Mouse (Mus musculus) limb, embryonic 12.5 days (tissue): ENCODE measurements at regions not wholly inside any gene's neighbourhood (a gene's known extent, or its start where the extent isn't known, plus 50 kb on each side); places are given as distances from the start of the nearest gene placed in this dataset.
A peak's percentile ranks its signal among the peaks of the same experiment; 100 is the strongest.

ENCODE experiments used
- ATAC-seq: fragments of 200-750 bp; cut with Nextera tagmentation; 2 replicates; pipeline ENCODE4 v1.8.0; 2017; ENCODE audit warnings: low read depth, moderate TSS enrichment; ENCODE audit not compliant: insufficient number of reproducible peaks, insufficient read depth, low FRiP score, low TSS enrichment
- H3K27ac ChIP-seq: fragments of 300-500 bp; sonication (generic); 2 replicates; pipeline ENCODE4 v1.5.1; 2016; ENCODE audit warnings: mild to moderate bottlenecking, moderate library complexity
- H3K27me3 ChIP-seq: fragments of 300-500 bp; sonication (generic); 2 replicates; pipeline ENCODE4 v1.6.1; 2016; ENCODE audit warnings: mild to moderate bottlenecking, moderate library complexity
- H3K36me3 ChIP-seq: fragments of 300-500 bp; sonication (generic); 2 replicates; pipeline ENCODE4 v1.6.1; 2016; ENCODE audit warnings: mild to moderate bottlenecking, moderate library complexity
- H3K4me1 ChIP-seq: fragments of 300-500 bp; sonication (generic); replicated peaks from 2 replicates; pipeline ENCODE4 v1.6.1; 2016
- H3K4me2 ChIP-seq: fragments of 300-500 bp; sonication (generic); 2 replicates; pipeline ENCODE4 v1.6.1; 2016; ENCODE audit warnings: mild to moderate bottlenecking, moderate library complexity
- H3K4me3 ChIP-seq: fragments of 300-500 bp; sonication (generic); replicated peaks from 2 replicates; pipeline ENCODE4 v1.5.1; 2016; ENCODE audit warnings: mild to moderate bottlenecking
- H3K9ac ChIP-seq: fragments of 300-500 bp; sonication (generic); replicated peaks from 2 replicates; pipeline ENCODE4 v1.6.1; 2016; ENCODE audit warnings: mild to moderate bottlenecking, moderate library complexity
- H3K9me3 ChIP-seq: fragments of 300-500 bp; sonication (generic); 2 replicates; pipeline ENCODE4 v1.6.1; 2016; ENCODE audit warnings: mild to moderate bottlenecking, moderate library complexity
- WGBS: fragments of 180-500 bp; shearing (Covaris S2); methylation state at CpG from one replicate; pipeline ENCODE4 v1.1.7; 2016; 5-methylcytosine and 5-hydroxymethylcytosine counted together

DNA sequence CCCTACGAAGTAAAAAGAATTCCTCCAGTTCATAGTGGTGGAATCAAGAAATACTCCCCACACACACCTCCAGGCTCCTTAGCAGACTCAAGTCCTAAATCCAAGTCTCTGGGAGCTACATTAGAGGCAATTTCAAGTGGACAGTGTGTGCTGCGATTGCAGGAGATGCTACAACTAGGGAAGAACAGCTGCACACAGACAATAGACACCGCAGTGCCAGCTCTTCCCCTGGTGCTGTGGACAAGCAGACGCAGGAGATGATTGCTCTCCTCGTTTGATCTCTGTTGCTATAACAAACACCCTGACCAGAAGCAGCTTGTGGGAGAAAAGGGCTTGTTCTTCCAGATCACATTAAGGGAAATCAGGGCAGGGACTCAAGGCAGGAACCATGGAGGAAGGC, 517.1 kb upstream of the Adam5 start:
- no peak for ATAC-seq
- WGBS = 68% methylated on average over 5 of the region's 5 CpGs
- Histone ChIP-seq H3K4me3 (no peak overlapping the region), H3K36me3 (no peaks in the 10 kb centered on the region), H3K4me1 (peaks cover 17% of the 10 kb centered on the region), H3K27me3 (no peaks in the 10 kb centered on the region), H3K9me3 (peaks cover 10% of the 10 kb centered on the region), H3K4me2 (no peak overlapping the region), H3K9ac (no peak overlapping the region), H3K27ac (no peak overlapping the region; the same call in 1 of the 2 replicates)

DNA sequence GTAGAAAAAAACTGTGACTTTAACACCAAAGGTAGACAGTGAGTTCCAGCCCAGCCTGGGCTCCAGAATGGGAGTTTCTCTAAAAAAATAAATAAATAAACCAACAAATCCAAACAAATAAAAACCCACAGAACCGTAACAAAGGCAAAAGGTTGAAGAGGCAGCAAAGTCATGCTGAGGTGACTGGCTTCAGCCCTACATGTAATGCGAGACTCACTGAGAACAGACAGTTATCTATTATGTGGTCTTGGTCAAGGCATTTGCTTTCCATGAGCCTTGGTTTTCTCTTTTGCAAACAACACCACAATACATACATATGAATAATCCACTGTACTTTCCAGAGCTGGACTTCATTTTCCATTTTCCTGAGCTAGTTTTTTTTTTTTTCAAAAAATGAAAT, 516.6 kb upstream of the Adam5 start:
- H3K4me2 ChIP-seq = no peak overlapping the region
- no peak overlapping the region for H3K4me3 ChIP-seq
- no peaks in the 10 kb centered on the region for H3K36me3 ChIP-seq
- no peak overlapping the region for H3K27ac ChIP-seq
- peaks cover 17% of the 10 kb centered on the region for H3K4me1 ChIP-seq
- H3K27me3 ChIP-seq = no peaks in the 10 kb centered on the region
- peaks cover 13% of the 10 kb centered on the region for H3K9me3 ChIP-seq
- no peak overlapping the region for H3K9ac ChIP-seq
- 75% methylated on average over 2 of the region's 2 CpGs for WGBS
- ATAC-seq = no peak

DNA sequence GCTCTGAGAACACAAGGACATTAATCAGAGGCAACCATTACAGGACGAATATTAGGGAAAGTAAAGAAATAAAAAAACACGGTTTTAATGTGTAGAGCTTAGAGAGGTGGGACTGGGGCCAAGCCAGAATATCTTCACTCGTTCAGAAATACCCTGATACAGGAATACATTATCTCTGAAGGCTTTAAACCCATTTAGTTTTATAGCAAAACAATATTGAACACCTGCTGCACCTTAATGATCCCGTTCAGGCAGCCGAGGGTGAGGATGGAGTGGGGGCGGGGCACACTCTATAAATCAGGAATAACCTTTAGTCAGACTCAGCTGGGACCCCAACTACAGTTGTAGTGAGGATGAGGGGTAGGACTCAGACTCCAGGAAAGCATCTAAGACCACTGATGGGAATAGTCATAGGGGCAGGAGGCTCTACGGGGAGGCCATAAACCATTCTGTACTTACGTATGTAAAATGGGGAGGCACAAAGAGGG, 508.0 kb upstream of the Adam5 start:
- no peak for ATAC-seq
- no peak overlapping the region for H3K9ac ChIP-seq
- WGBS = 29% methylated on average over 8 of the region's 8 CpGs
- H3K9me3 ChIP-seq = peaks cover 10% of the 10 kb centered on the region; the same call in 1 of the 2 replicates
- peaks cover 42% of the 10 kb centered on the region for H3K4me1 ChIP-seq
- H3K27ac ChIP-seq = peak overlapping the region; percentile 78
- H3K4me3 ChIP-seq = no peak overlapping the region
- no peaks in the 10 kb centered on the region for H3K27me3 ChIP-seq
- no peaks in the 10 kb centered on the region for H3K36me3 ChIP-seq
- H3K4me2 ChIP-seq = no peak overlapping the region

DNA sequence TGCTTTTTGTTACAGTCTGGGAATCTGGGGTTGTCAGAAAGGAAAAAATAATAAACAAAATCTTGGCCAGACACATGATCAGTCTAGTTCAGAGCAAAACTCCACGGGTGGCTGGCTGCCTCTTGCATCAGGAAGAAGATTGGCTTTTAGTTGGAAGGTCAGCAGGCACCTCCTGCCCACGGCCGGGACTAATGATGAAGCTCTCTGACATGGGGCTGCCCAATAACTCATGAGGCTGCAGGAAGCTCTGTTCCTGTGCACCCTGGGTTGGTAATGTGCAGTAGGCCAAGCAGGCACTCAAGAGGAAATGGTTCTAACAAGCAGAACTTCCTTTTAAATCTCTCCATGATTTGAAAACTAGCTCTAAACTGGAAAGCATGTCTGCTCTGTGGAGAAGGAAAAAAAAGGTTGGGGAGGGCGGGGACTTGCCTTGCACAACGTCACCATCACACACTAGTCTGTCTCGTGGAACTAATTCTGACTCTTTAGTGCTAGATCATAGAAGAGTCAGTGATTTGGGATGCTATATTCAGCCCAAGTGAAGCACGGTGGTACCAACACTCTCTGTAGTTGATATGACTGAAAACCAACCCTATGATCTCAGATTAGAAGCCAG, 507.1 kb upstream of the Adam5 start:
- H3K27ac ChIP-seq = peak overlapping the region; percentile 78
- WGBS = 39% methylated on average over 7 of the region's 7 CpGs

DNA sequence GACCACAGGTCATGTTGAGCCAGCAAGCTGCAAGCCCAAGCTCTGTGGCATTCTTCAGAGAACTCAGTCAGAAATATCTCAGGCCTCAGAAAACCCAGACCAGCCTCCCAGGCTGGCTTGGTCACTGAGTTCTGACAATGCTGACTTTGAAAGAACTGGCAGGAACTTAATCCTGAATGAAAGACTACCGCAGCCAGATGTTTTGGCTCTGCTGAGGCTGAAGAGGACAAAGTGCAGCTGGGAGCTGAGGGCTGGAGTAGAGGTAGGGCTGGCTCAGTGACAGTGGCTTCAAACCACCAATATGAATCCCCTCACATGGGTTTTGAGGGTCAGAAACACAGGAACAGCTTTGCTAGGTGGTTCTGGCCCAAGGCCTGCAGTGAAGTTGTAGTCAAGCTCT, 505.6 kb upstream of the Adam5 start:
- peak overlapping the region; percentile 43 for H3K27ac ChIP-seq
- H3K4me3 ChIP-seq = no peak overlapping the region
- no peaks in the 10 kb centered on the region for H3K27me3 ChIP-seq
- H3K9ac ChIP-seq = no peak overlapping the region
- no peak overlapping the region for H3K4me2 ChIP-seq
- H3K9me3 ChIP-seq = no peaks in the 10 kb centered on the region
- ATAC-seq = no peak
- no peaks in the 10 kb centered on the region for H3K36me3 ChIP-seq
- 33% methylated on average over 1 of the region's 1 CpGs for WGBS
- H3K4me1 ChIP-seq = peaks cover 43% of the 10 kb centered on the region

More for the DNA sequence above, 507.1 kb upstream of the Adam5 start:
- Histone ChIP-seq H3K27me3 (no peaks in the 10 kb centered on the region), H3K4me2 (no peak overlapping the region), H3K36me3 (no peaks in the 10 kb centered on the region), H3K9ac (no peak overlapping the region), H3K4me1 (peaks cover 42% of the 10 kb centered on the region), H3K9me3 (peaks cover 3% of the 10 kb centered on the region; the same call in 1 of the 2 replicates), H3K4me3 (no peak overlapping the region)
- no peak for ATAC-seq

DNA sequence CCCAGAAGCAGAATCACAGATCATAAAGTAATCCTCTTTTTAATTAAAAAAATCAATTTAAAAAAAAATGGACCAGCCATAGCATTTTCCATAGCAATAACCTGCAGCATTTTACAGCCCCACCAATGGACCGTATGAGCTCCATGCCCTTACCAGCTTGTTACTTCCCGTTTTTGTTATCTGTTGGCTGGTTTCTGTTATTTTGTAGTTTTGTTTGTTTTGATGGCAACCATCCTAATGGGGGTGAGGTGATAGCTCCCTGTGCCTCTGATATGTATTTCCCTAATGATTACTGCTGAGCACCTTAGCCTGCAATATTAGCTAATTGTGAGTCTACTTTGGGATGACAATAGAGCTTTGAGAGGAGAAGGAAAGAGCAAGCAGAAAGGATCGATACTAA, 504.1 kb upstream of the Adam5 start:
- no peak overlapping the region for H3K27ac ChIP-seq
- H3K4me1 ChIP-seq = peaks cover 55% of the 10 kb centered on the region
- WGBS = 69% methylated on average over 3 of the region's 3 CpGs
- no peak overlapping the region for H3K4me3 ChIP-seq
- no peak overlapping the region for H3K4me2 ChIP-seq
- H3K9me3 ChIP-seq = no peaks in the 10 kb centered on the region
- H3K36me3 ChIP-seq = no peaks in the 10 kb centered on the region
- 0 out of 2 replicates have a peak, but pooled peaks cover 4% of the 10 kb centered on the region for H3K27me3 ChIP-seq
- ATAC-seq = no peak
- no peak overlapping the region for H3K9ac ChIP-seq

DNA sequence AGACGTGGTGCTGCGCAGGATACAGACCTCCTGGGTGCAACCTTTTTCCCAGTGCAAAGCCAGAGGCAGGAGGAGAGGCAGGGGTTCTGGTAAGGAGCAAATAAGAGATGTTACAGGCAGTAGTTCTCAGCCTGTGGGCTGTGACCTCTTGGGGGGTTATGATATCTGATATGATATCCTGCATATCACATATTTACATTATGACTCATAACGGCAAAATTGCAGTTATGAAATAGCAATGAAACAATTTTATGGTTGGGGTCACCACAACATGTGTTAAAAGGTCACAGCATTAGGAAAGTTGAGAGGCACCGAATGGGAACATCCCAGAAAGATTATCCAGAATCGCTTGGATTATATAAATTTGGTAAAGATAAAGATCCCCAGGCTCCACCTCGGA, 502.8 kb upstream of the Adam5 start:
- 85% methylated on average over 6 of the region's 6 CpGs for WGBS
- Histone ChIP-seq H3K27ac (no peak overlapping the region), H3K9ac (no peak overlapping the region), H3K36me3 (no peaks in the 10 kb centered on the region), H3K4me2 (no peak overlapping the region), H3K4me1 (peaks cover 46% of the 10 kb centered on the region), H3K4me3 (no peak overlapping the region), H3K27me3 (0 out of 2 replicates have a peak, but pooled peaks cover 4% of the 10 kb centered on the region), H3K9me3 (no peaks in the 10 kb centered on the region)
- no peak for ATAC-seq

DNA sequence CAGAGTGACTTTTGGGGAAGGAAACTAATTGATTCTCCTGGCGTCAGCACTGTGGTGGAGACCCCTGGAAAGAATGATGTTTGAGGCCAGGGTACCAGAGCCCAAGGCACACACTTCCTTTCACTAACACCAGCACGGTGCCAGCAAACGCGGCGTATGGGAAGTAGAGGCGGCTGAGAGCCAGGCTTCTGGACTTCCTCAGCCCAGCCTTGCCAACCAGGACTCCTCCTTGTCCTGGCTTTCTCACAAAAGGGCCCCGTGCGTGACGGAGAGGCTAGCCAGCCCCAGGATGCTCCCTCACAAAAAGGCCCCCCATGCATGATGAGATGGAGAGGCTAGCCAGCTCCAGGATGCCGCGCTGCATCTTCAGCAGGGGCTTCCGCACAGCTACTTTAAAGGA, 502.1 kb upstream of the Adam5 start:
- no peak for ATAC-seq
- no peak overlapping the region for H3K4me2 ChIP-seq
- no peak overlapping the region for H3K4me3 ChIP-seq
- no peak overlapping the region for H3K9ac ChIP-seq
- H3K4me1 ChIP-seq = peaks cover 39% of the 10 kb centered on the region
- no peaks in the 10 kb centered on the region for H3K36me3 ChIP-seq
- H3K9me3 ChIP-seq = peaks cover under 1% of the 10 kb centered on the region; the same call in 1 of the 2 replicates
- H3K27me3 ChIP-seq = 0 out of 2 replicates have a peak, but pooled peaks cover 4% of the 10 kb centered on the region
- H3K27ac ChIP-seq = no peak overlapping the region
- 69% methylated on average over 12 of the region's 12 CpGs for WGBS

DNA sequence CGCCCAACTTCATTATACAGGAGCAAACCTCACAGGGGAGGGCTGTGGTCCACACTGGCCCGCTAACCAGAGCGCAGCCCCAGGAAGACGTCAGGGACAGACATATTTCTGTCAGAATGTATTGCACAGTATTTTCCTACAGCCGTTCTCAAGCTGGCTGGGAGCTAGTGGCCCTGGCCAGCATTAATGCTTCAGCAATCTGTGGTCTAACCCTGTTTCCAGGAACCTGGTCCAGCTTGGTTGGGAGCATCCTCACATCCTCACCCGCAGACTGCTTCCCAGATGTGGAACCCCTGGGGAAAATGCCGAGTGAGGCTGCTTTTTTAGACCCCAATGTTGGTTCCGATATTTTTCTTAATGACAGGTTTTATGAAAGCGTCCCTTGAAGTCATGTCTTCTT, 500.6 kb upstream of the Adam5 start:
- Histone ChIP-seq H3K9me3 (peaks cover 12% of the 10 kb centered on the region; the same call in 1 of the 2 replicates), H3K4me3 (no peak overlapping the region), H3K36me3 (no peaks in the 10 kb centered on the region), H3K4me1 (peaks cover 25% of the 10 kb centered on the region), H3K27ac (no peak overlapping the region), H3K27me3 (0 out of 2 replicates have a peak, but pooled peaks cover 4% of the 10 kb centered on the region), H3K9ac (no peak overlapping the region), H3K4me2 (no peak overlapping the region)
- 72% methylated on average over 9 of the region's 9 CpGs for WGBS
- no peak for ATAC-seq

DNA sequence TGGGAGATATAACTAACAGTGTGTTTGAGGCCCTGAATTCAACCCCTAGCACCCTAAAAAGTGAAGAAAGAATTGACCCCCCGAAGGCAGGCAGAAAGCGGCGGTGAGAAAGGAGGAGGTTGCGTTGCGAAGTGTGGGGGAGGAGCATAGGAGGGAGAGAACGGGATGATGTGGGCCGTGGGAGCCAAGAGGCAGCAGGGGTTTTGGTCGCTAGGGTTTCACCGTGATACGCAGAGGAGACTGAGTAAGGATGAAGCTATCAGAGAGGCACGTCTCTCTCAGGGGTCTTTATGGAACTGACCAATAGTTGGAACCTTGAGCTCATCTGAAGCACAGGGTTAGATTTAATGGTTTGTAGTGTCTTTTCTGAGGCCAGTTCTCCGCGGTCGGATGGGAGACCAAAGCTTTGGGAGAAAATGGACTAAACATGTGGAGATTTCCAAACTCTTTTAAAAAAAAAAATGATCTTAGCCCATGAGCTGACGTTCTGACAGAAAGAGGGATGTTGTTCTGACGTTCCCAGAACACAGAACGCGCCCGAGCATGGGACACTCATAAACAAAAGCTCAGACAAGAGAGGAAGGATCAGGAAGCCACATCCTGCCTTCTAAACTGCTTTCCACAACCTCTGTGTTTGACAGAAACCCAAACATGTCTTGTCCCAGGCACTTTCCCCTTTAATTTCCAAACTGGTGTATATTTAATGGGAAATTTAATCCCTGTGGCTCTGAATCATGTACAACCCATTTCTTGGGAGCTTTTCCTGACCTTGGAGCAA, 499.7 kb upstream of the Adam5 start:
- Histone ChIP-seq H3K9ac (no peak overlapping the region), H3K4me2 (no peak overlapping the region; the same call in 1 of the 2 replicates), H3K4me1 (peaks cover 19% of the 10 kb centered on the region), H3K27me3 (0 out of 2 replicates have a peak, but pooled peaks cover 4% of the 10 kb centered on the region), H3K27ac (no peak overlapping the region), H3K9me3 (peaks cover 12% of the 10 kb centered on the region; the same call in 1 of the 2 replicates), H3K36me3 (no peaks in the 10 kb centered on the region), H3K4me3 (no peak overlapping the region)
- no peak for ATAC-seq
- 55% methylated on average over 19 of the region's 19 CpGs for WGBS

DNA sequence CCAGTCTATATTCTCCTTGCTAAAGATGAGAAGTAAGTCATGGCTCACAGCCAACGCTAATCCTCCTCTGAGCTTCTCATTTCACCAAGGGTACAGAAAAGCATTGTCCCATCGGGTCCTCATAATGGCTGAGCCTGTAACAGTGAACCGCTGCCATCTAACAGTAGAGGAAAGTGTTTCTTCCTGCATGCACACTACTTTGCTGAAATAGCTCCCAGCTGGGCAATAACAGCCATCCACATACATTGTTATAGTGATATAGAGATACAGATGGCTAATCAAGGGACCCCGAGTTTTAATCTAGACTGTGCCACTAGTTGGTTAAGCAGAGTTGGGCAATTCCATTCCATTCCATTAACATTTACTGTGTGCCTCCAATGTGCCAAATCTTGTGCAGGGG, 492.2 kb upstream of the Adam5 start:
- Histone ChIP-seq H3K4me1 (no peaks in the 10 kb centered on the region), H3K27ac (no peak overlapping the region), H3K4me3 (no peak overlapping the region), H3K36me3 (no peaks in the 10 kb centered on the region), H3K4me2 (no peak overlapping the region), H3K27me3 (no peaks in the 10 kb centered on the region), H3K9me3 (peaks cover 12% of the 10 kb centered on the region; the same call in 1 of the 2 replicates), H3K9ac (no peak overlapping the region)
- ATAC-seq = no peak
- 84% methylated on average over 4 of the region's 4 CpGs for WGBS
